In genomic region chr15:36944556-36945171, GRCm38 (mm10) we compare ENCODE assay signal across 16 mouse cellular contexts.
DNase-seq lines count a peak whose midpoint lies in the region; ATAC-seq and TF ChIP-seq lines count a peak whose summit lies in the region.
"Had no signal": no experiment of that assay in that cellular context is flagged by ENCODE, and none has a peak within 500 bp of the region (broad histone marks: within the 10 kb centered on the region; RNA-seq: fewer than 3 reads in every experiment).

No protein-coding gene starts in this region.

- H3K27me3 ChIP-seq in forebrain, embryonic 13.5 days: no peaks in the 10 kb centered on the region
- H3K27me3 ChIP-seq in hindbrain, embryonic 16.5 days (replicated peaks; ENCODE audit: control insufficient read depth, insufficient read depth, low read length): no peaks in the 10 kb centered on the region

- no peak overlapping the region for H3K4me3 ChIP-seq in layer of hippocampus, adult 2 months
- no peak overlapping the region for H3K4me3 ChIP-seq in forebrain, embryonic 13.5 days
- H3K4me3 ChIP-seq in hindbrain, embryonic 16.5 days (ENCODE audit: low read length): no peak overlapping the region
- H3K4me3 ChIP-seq: megakaryocyte, embryonic 14.5 days had no signal

- WGBS in forebrain, embryonic 13.5 days: 9% methylated on average over 8 of the region's 8 CpGs
- 29% methylated on average over 8 of the region's 8 CpGs for WGBS in hindbrain, embryonic 16.5 days

- H3K9ac ChIP-seq in forebrain, embryonic 13.5 days: 0 out of 2 replicates have a peak overlapping the region, but pooled peaks have one; percentile 28
- H3K9ac ChIP-seq in hindbrain, embryonic 16.5 days (ENCODE audit: low read depth, low read length): no peak overlapping the region
- H3K9ac ChIP-seq: lung, embryonic 14.5 days had no signal

- peak; percentile 8; the same call in 1 of the 2 replicates for ATAC-seq in forebrain, embryonic 13.5 days
- peak; percentile 66 for ATAC-seq in hindbrain, embryonic 16.5 days
- ATAC-seq in CD4-positive, CD25-positive, alpha-beta regulatory T cell, adult 4 months: no peak
- ATAC-seq in cerebellum, adult (ENCODE audit: insufficient number of reproducible peaks, low FRiP score, low TSS enrichment): no peak

- no peak overlapping the region for H3K4me2 ChIP-seq in forebrain, embryonic 13.5 days
- H3K4me2 ChIP-seq in hindbrain, embryonic 16.5 days (ENCODE audit: low read length): no peak overlapping the region
- H3K4me2 ChIP-seq: lung, embryonic 14.5 days had no signal

- peaks cover 39% of the 10 kb centered on the region for H3K4me1 ChIP-seq in forebrain, embryonic 13.5 days
- peaks cover 18% of the 10 kb centered on the region for H3K4me1 ChIP-seq in hindbrain, embryonic 16.5 days (ENCODE audit: control insufficient read depth, insufficient read depth, low read depth, low read length)

- peak overlapping the region; percentile 41; the same call in 1 of the 2 replicates for H3K27ac ChIP-seq in layer of hippocampus, adult 2 months
- H3K27ac ChIP-seq in forebrain, embryonic 13.5 days: peak overlapping the region; percentile 96
- 0 out of 2 replicates have a peak overlapping the region, but pooled peaks have one; percentile 23 for H3K27ac ChIP-seq in hindbrain, embryonic 16.5 days (ENCODE audit: low read depth, low read length)

- TF ChIP-seq CTCF in layer of hippocampus, adult 2 months (conservative IDR thresholded peaks at IDR 0.05): no peak

- no peak for DNase-seq in layer of hippocampus, adult 2 months (ENCODE audit: low spot score in 2 of 2)
- DNase-seq in layer of hippocampus, postnatal 36 days: no peak
- peak; percentile 23 for DNase-seq in neural tube, embryonic 10.5 days (ENCODE audit: extremely low spot score, low spot score)
- no peak for DNase-seq in thymus, postnatal 36 days
- DNase-seq: adrenal gland, adult 8-10 months; cerebellum, adult 11 months; gastrocnemius, postnatal 25 days; kidney, postnatal 10 days; liver; lung, embryonic 14.5 days; thymus, adult 2 months had no signal

- H3K36me3 ChIP-seq in forebrain, embryonic 13.5 days (ENCODE audit: poor library complexity, severe bottlenecking): no peaks in the 10 kb centered on the region
- H3K36me3 ChIP-seq in hindbrain, embryonic 16.5 days (ENCODE audit: control insufficient read depth, insufficient read depth, low read length): no peaks in the 10 kb centered on the region

- H3K9me3 ChIP-seq in forebrain, embryonic 13.5 days (replicated peaks): no peaks in the 10 kb centered on the region
- H3K9me3 ChIP-seq in hindbrain, embryonic 16.5 days (ENCODE audit: control insufficient read depth, low read length): no peaks in the 10 kb centered on the region
- H3K9me3 ChIP-seq: megakaryocyte, embryonic 14.5 days had no signal

Comparison
In these comparisons a context has a peak if more than half of its experiments do, and no peak if none do; other contexts are left out.
1. H3K27ac ChIP-seq: peak in every context shown above with its lines; median percentile 96 in forebrain, embryonic 13.5 days; 41 in layer of hippocampus, adult 2 months; 23 in hindbrain, embryonic 16.5 days.
2. ATAC-seq: peak in forebrain, embryonic 13.5 days (single experiment) and hindbrain, embryonic 16.5 days (single experiment); none in CD4-positive, CD25-positive, alpha-beta regulatory T cell, adult 4 months (single experiment) and cerebellum, adult (single experiment).